Mouse (Mus musculus) liver, embryonic 12.5 days (tissue): ENCODE results near the gene Stx1a. TPM values are rescaled to one million over a fixed set of nuclear protein-coding genes. Genes with fewer than 3 reads are reported as not detected.
A peak's percentile ranks its signal among the peaks of the same experiment; 100 is the strongest.

Source experiments
- ATAC-seq: fragments of 200-750 bp; cut with Nextera tagmentation; 2 replicates; pipeline ENCODE4 v1.8.0; 2017; ENCODE audit warnings: moderate number of reproducible peaks, mild to moderate bottlenecking, moderate library complexity
- H3K27ac ChIP-seq: fragments of 300-500 bp; sonication (generic); 2 replicates; pipeline ENCODE4 v1.5.1; 2016; ENCODE audit warnings: mild to moderate bottlenecking
- H3K27me3 ChIP-seq: fragments of 300-500 bp; sonication (generic); replicated peaks from 2 replicates; pipeline ENCODE4 v1.6.1; 2016; ENCODE audit warnings: mild to moderate bottlenecking, moderate library complexity
- H3K36me3 ChIP-seq: fragments of 300-500 bp; sonication (generic); 2 replicates; pipeline ENCODE4 v1.6.1; 2016; ENCODE audit warnings: mild to moderate bottlenecking, moderate library complexity
- H3K4me1 ChIP-seq: fragments of 300-500 bp; sonication (generic); 2 replicates; pipeline ENCODE4 v1.6.1; 2016
- H3K4me2 ChIP-seq: fragments of 300-500 bp; sonication (generic); 2 replicates; pipeline ENCODE4 v1.6.1; 2016; ENCODE audit warnings: mild to moderate bottlenecking, moderate library complexity
- H3K4me3 ChIP-seq: fragments of 300-500 bp; sonication (generic); 2 replicates; pipeline ENCODE4 v1.5.1; 2016; ENCODE audit warnings: mild to moderate bottlenecking, moderate library complexity
- H3K9ac ChIP-seq: fragments of 300-500 bp; sonication (generic); 2 replicates; pipeline ENCODE4 v1.6.1; 2016; ENCODE audit warnings: mild to moderate bottlenecking, moderate library complexity
- H3K9me3 ChIP-seq: fragments of 300-500 bp; sonication (generic); replicated peaks from 2 replicates; pipeline ENCODE4 v1.6.1; 2016; ENCODE audit warnings: mild to moderate bottlenecking, moderate library complexity
- WGBS: fragments of 180-500 bp; shearing (Covaris S2); methylation state at CpG from one replicate; pipeline ENCODE4 v1.1.7; 2016; ENCODE audit not compliant: insufficient replicate concordance; 5-methylcytosine and 5-hydroxymethylcytosine counted together
- polyA plus RNA-seq: library from polyadenylated mRNA; unstranded; fragments of >200 nt; fragmentation: Nextera tagmentation; extraction: Ambion mirVana; gene quantifications from 2 replicates; pipeline ENCODE4 v1.2.1, GENCODE M21; 2016

The Stx1a gene
- 2.7 and 2.8 TPM in 2 replicates for polyA plus RNA-seq

- peaks cover 39% of the 10 kb centered on the region for H3K4me1 ChIP-seq
- H3K4me3 ChIP-seq, result peak within 1 kb of the TSS; percentile 68
- no peak within 1 kb of the TSS; the same call in 1 of the 2 replicates for H3K27ac ChIP-seq
- ATAC-seq, result peak; percentile 91
- H3K27me3 ChIP-seq, result peaks cover 36% of the 10 kb centered on the region
- H3K36me3 ChIP-seq, result no peaks in the 10 kb centered on the region
- under 1% methylated on average over 59 of the region's 61 CpGs for WGBS
- H3K9me3 ChIP-seq, result no peaks in the 10 kb centered on the region
- H3K4me2 ChIP-seq, result peak within 1 kb of the TSS; percentile 95
- peak within 1 kb of the TSS; percentile 71 for H3K9ac ChIP-seq
Measured at GRCm38 (mm10) chr5:135023344-135024173, at the start of gene Stx1a. Gene Stx1a (plus strand): TSS chr5:135023482.

GRCm38 (mm10) chr5:134973526-134973925 is 49.8 kb upstream of the Stx1a start:
- H3K4me2 ChIP-seq, result 0 out of 2 replicates have a peak overlapping the region, but pooled peaks have one; percentile 56
- no peaks in the 10 kb centered on the region for H3K9me3 ChIP-seq
- 0 out of 2 replicates have a peak, but pooled peaks cover 8% of the 10 kb centered on the region for H3K27me3 ChIP-seq
- no peak overlapping the region for H3K27ac ChIP-seq
- no peak overlapping the region for H3K4me3 ChIP-seq
- H3K4me1 ChIP-seq, result peaks cover 52% of the 10 kb centered on the region
- H3K9ac ChIP-seq, result no peak overlapping the region
- 73% methylated on average over 7 of the region's 7 CpGs for WGBS
- no peak for ATAC-seq
- H3K36me3 ChIP-seq, result no peaks in the 10 kb centered on the region

- Histone ChIP-seq H3K4me1 (peaks cover 52% of the 10 kb centered on the region), H3K27ac (peak overlapping the region; percentile 59), H3K9ac (peak overlapping the region; percentile 27; the same call in 1 of the 2 replicates), H3K4me2 (peak overlapping the region; percentile 56), H3K9me3 (no peaks in the 10 kb centered on the region), H3K27me3 (0 out of 2 replicates have a peak, but pooled peaks cover 4% of the 10 kb centered on the region), H3K4me3 (no peak overlapping the region; the same call in 1 of the 2 replicates), H3K36me3 (no peaks in the 10 kb centered on the region)
- 7% methylated on average over 7 of the region's 7 CpGs for WGBS
- peak; percentile 76; the same call in 1 of the 2 replicates for ATAC-seq
Measured at GRCm38 (mm10) chr5:134974294-134974693, 49.0 kb upstream of the Stx1a start.

- 19% methylated on average over 2 of the region's 2 CpGs for WGBS
- H3K4me2 ChIP-seq, result peak overlapping the region; percentile 56
Measured at GRCm38 (mm10) chr5:134974921-134975320, 48.4 kb upstream of the Stx1a start.

GRCm38 (mm10) chr5:134976164-134976563 is 47.1 kb upstream of the Stx1a start:
- H3K36me3 ChIP-seq, result no peaks in the 10 kb centered on the region
- H3K27me3 ChIP-seq, result no peaks in the 10 kb centered on the region
- peaks cover 63% of the 10 kb centered on the region for H3K4me1 ChIP-seq
- ATAC-seq, result peak; percentile 58
- H3K4me3 ChIP-seq, result no peak overlapping the region
- no peaks in the 10 kb centered on the region for H3K9me3 ChIP-seq
- 31% methylated on average over 2 of the region's 2 CpGs for WGBS
- H3K9ac ChIP-seq, result 0 out of 2 replicates have a peak overlapping the region, but pooled peaks have one; percentile 1
- no peak overlapping the region for H3K27ac ChIP-seq
- peak overlapping the region; percentile 9; the same call in 1 of the 2 replicates for H3K4me2 ChIP-seq

More at GRCm38 (mm10) chr5:134974921-134975320, 48.4 kb upstream of the Stx1a start:
- H3K4me1 ChIP-seq, result peaks cover 52% of the 10 kb centered on the region
- no peaks in the 10 kb centered on the region for H3K27me3 ChIP-seq
- H3K9me3 ChIP-seq, result no peaks in the 10 kb centered on the region
- ATAC-seq, result no peak
- no peak overlapping the region for H3K4me3 ChIP-seq
- no peaks in the 10 kb centered on the region for H3K36me3 ChIP-seq
- peak overlapping the region; percentile 59 for H3K27ac ChIP-seq
- 0 out of 2 replicates have a peak overlapping the region, but pooled peaks have one; percentile 27 for H3K9ac ChIP-seq

- H3K27me3 ChIP-seq, result no peaks in the 10 kb centered on the region
- H3K4me3 ChIP-seq, result no peak overlapping the region
- 41% methylated on average over 14 of the region's 14 CpGs for WGBS
- no peak overlapping the region for H3K27ac ChIP-seq
- 0 out of 2 replicates have a peak overlapping the region, but pooled peaks have one; percentile 9 for H3K4me2 ChIP-seq
- H3K9ac ChIP-seq, result no peak overlapping the region
- H3K4me1 ChIP-seq, result peaks cover 63% of the 10 kb centered on the region
- no peak for ATAC-seq
- H3K9me3 ChIP-seq, result no peaks in the 10 kb centered on the region
- H3K36me3 ChIP-seq, result no peaks in the 10 kb centered on the region
Measured at GRCm38 (mm10) chr5:134976577-134977250, 46.6 kb upstream of the Stx1a start.

GRCm38 (mm10) chr5:134977837-134978236 is 45.4 kb upstream of the Stx1a start:
- 26% methylated on average over 4 of the region's 4 CpGs for whole genome bisulfite sequencing
- Histone ChIP-seq H3K4me1 (peaks cover 60% of the 10 kb centered on the region), H3K4me2 (no peak overlapping the region)

GRCm38 (mm10) chr5:134981149-134981548 is 42.1 kb upstream of the Stx1a start:
- WGBS, result 34% methylated on average over 10 of the region's 10 CpGs
- no peak overlapping the region for H3K4me2 ChIP-seq
- no peaks in the 10 kb centered on the region for H3K36me3 ChIP-seq
- H3K4me1 ChIP-seq, result peaks cover 37% of the 10 kb centered on the region
- no peak overlapping the region for H3K4me3 ChIP-seq
- no peak overlapping the region for H3K27ac ChIP-seq
- H3K9me3 ChIP-seq, result no peaks in the 10 kb centered on the region
- ATAC-seq, result no peak
- H3K27me3 ChIP-seq, result peaks cover 29% of the 10 kb centered on the region
- no peak overlapping the region for H3K9ac ChIP-seq

More at GRCm38 (mm10) chr5:134977837-134978236, 45.4 kb upstream of the Stx1a start:
- Histone ChIP-seq H3K9ac (no peak overlapping the region), H3K27ac (no peak overlapping the region), H3K4me3 (no peak overlapping the region), H3K9me3 (no peaks in the 10 kb centered on the region), H3K27me3 (no peaks in the 10 kb centered on the region), H3K36me3 (no peaks in the 10 kb centered on the region)
- no peak for ATAC-seq

GRCm38 (mm10) chr5:134983111-134983510 is 40.2 kb upstream of the Stx1a start:
- no peak overlapping the region for H3K27ac ChIP-seq
- H3K4me3 ChIP-seq, result no peak overlapping the region
- no peak for ATAC-seq
- H3K4me1 ChIP-seq, result peaks cover 31% of the 10 kb centered on the region
- WGBS, result 79% methylated on average over 1 of the region's 1 CpGs
- H3K36me3 ChIP-seq, result no peaks in the 10 kb centered on the region
- peaks cover 49% of the 10 kb centered on the region for H3K27me3 ChIP-seq
- H3K4me2 ChIP-seq, result no peak overlapping the region
- no peak overlapping the region for H3K9ac ChIP-seq
- H3K9me3 ChIP-seq, result no peaks in the 10 kb centered on the region

GRCm38 (mm10) chr5:134983771-134984170 is 39.5 kb upstream of the Stx1a start:
- no peak overlapping the region for H3K9ac ChIP-seq
- peaks cover 55% of the 10 kb centered on the region for H3K27me3 ChIP-seq
- no peak overlapping the region for H3K4me2 ChIP-seq
- H3K36me3 ChIP-seq, result no peaks in the 10 kb centered on the region
- peaks cover 30% of the 10 kb centered on the region for H3K4me1 ChIP-seq
- H3K9me3 ChIP-seq, result no peaks in the 10 kb centered on the region
- H3K27ac ChIP-seq, result no peak overlapping the region
- ATAC-seq, result no peak
- no peak overlapping the region for H3K4me3 ChIP-seq
- WGBS, result 47% methylated on average over 3 of the region's 3 CpGs

GRCm38 (mm10) chr5:134985633-134986297 is 37.5 kb upstream of the Stx1a start, which contains the start of gene Cldn3:
Gene Cldn3 (plus strand): TSS chr5:134986214.
- Histone ChIP-seq H3K27ac (no peak within 1 kb of the TSS), H3K4me3 (peak within 1 kb of the TSS; percentile 28), H3K36me3 (no peaks in the 10 kb centered on the region), H3K27me3 (peaks cover 75% of the 10 kb centered on the region), H3K4me1 (peaks cover 22% of the 10 kb centered on the region), H3K9me3 (no peaks in the 10 kb centered on the region), H3K4me2 (peak within 1 kb of the TSS; percentile 51), H3K9ac (no peak within 1 kb of the TSS)
- peak; percentile 31; the same call in 1 of the 2 replicates for ATAC-seq
- 3% methylated on average over 25 of the region's 25 CpGs for WGBS
